In the genomic region with DNA sequence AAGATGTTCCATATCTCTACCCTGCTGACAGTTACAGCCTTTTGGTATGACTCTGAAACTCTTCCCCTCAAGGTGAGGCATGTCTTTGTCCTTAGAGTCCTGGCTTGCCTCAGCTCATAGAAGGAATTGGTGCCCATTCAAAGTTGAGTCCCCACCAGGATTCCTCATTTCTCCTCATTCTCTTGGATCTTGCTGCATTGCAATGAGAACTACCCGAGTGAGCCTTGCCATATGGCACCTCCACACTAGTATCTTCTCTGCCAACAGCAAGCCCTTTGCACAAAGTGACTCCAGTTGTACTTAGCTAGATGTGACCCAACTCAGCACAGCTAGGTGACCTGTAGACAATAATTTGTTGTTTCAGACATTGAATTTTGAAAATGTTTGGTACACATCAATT, we compare ENCODE assay signal across 13 mouse cellular contexts. TPM values are rescaled to one million over a fixed set of nuclear protein-coding genes. Genes with fewer than 3 reads are reported as not detected.
DNase-seq lines count a peak whose midpoint lies in the region; ATAC-seq and TF ChIP-seq lines count a peak whose summit lies in the region.
"Had no signal": no experiment of that assay in that cellular context is flagged by ENCODE, and none has a peak within 500 bp of the region (broad histone marks: within the 10 kb centered on the region; RNA-seq: fewer than 3 reads in every experiment).

No protein-coding gene starts in this region.

- ATAC-seq in intestine, embryonic 14.5 days (replicated peaks; ENCODE audit: low FRiP score, low TSS enrichment, low read depth), result no peak
- no peak for ATAC-seq in intestine, embryonic 16.5 days
- no peak for ATAC-seq in stomach, postnatal 0 days (ENCODE audit: low FRiP score, low TSS enrichment)

- DNase-seq in intestine, embryonic 14.5 days (ENCODE audit: low spot score), result peak; percentile 62
- peak; percentile 6 for DNase-seq in thymus, adult 2 months
- no peak for DNase-seq in thymus, adult 18-20 months
- peak; percentile 4 to 6 for DNase-seq in heart, postnatal 14 days
- DNase-seq in stomach, postnatal 0 days (ENCODE audit: low spot score), result peak; percentile 28
- DNase-seq in layer of hippocampus, postnatal 14 days (ENCODE audit: low spot score in 2 of 2), result no peak
- no peak for DNase-seq in layer of hippocampus, adult 9-10 months (ENCODE audit: low spot score)

- no peak overlapping the region for H3K4me2 ChIP-seq in intestine, embryonic 14.5 days (ENCODE audit: low read length)
- no peak overlapping the region for H3K4me2 ChIP-seq in intestine, embryonic 16.5 days (ENCODE audit: low read depth, low read length)
- no peak overlapping the region for H3K4me2 ChIP-seq in stomach, postnatal 0 days (replicated peaks; ENCODE audit: low read depth)
- H3K4me2 ChIP-seq: lung, embryonic 15.5 days had no signal

- no peak for TF ChIP-seq CTCF in thymus, adult 2 months (IDR thresholded peaks at IDR 0.05; ENCODE audit: borderline replicate concordance, control insufficient read depth, extremely low read depth, insufficient read depth, low read length, poor library complexity)
- no peak for TF ChIP-seq CTCF in stomach, postnatal 0 days (IDR thresholded peaks at IDR 0.05; ENCODE audit: low read depth)

- no peaks in the 10 kb centered on the region for H3K4me1 ChIP-seq in intestine, embryonic 14.5 days (replicated peaks; ENCODE audit: control insufficient read depth, insufficient read depth, low read length)
- no peaks in the 10 kb centered on the region for H3K4me1 ChIP-seq in intestine, embryonic 16.5 days (ENCODE audit: control insufficient read depth, insufficient read depth, low read length)
- H3K4me1 ChIP-seq in thymus, adult 2 months (replicated peaks; ENCODE audit: control insufficient read depth, insufficient read depth, low read length), result no peaks in the 10 kb centered on the region
- no peaks in the 10 kb centered on the region for H3K4me1 ChIP-seq in stomach, postnatal 0 days (replicated peaks; ENCODE audit: control insufficient read depth, insufficient read depth)
- H3K4me1 ChIP-seq: lung, embryonic 15.5 days had no signal

- no peaks in the 10 kb centered on the region for H3K36me3 ChIP-seq in intestine, embryonic 14.5 days (ENCODE audit: control insufficient read depth, insufficient read depth, low read length)
- H3K36me3 ChIP-seq in intestine, embryonic 16.5 days (ENCODE audit: control insufficient read depth, insufficient read depth, low read length), result no peaks in the 10 kb centered on the region
- H3K36me3 ChIP-seq in thymus, adult 2 months (ENCODE audit: control insufficient read depth, insufficient read depth, low read length), result no peaks in the 10 kb centered on the region
- H3K36me3 ChIP-seq in stomach, postnatal 0 days (ENCODE audit: control insufficient read depth, insufficient read depth, low read length), result no peaks in the 10 kb centered on the region
- H3K36me3 ChIP-seq: G1E; lung, embryonic 15.5 days had no signal

- H3K9ac ChIP-seq in intestine, embryonic 14.5 days (ENCODE audit: low read length), result no peak overlapping the region
- no peak overlapping the region for H3K9ac ChIP-seq in intestine, embryonic 16.5 days (ENCODE audit: low read depth, low read length)
- no peak overlapping the region for H3K9ac ChIP-seq in stomach, postnatal 0 days (ENCODE audit: low read length)
- H3K9ac ChIP-seq: lung, embryonic 15.5 days had no signal

- TF ChIP-seq EP300 in stomach, postnatal 0 days (optimal IDR thresholded peaks at IDR 0.05), result no peak

- H3K9me3 ChIP-seq in intestine, embryonic 14.5 days (ENCODE audit: control insufficient read depth, low read length), result peaks cover 34% of the 10 kb centered on the region
- peaks cover 21% of the 10 kb centered on the region for H3K9me3 ChIP-seq in intestine, embryonic 16.5 days (ENCODE audit: control insufficient read depth, low read length)
- H3K9me3 ChIP-seq in stomach, postnatal 0 days (ENCODE audit: control insufficient read depth, low read length), result peaks cover 14% of the 10 kb centered on the region
- H3K9me3 ChIP-seq: G1E had no signal

- no peak overlapping the region for H3K27ac ChIP-seq in intestine, embryonic 14.5 days (ENCODE audit: low read depth)
- H3K27ac ChIP-seq in intestine, embryonic 16.5 days (ENCODE audit: low read length), result no peak overlapping the region
- no peak overlapping the region for H3K27ac ChIP-seq in thymus, adult 2 months (ENCODE audit: control insufficient read depth, insufficient read depth, low read length)
- H3K27ac ChIP-seq in stomach, postnatal 0 days (replicated peaks), result no peak overlapping the region
- H3K27ac ChIP-seq: lung, embryonic 15.5 days had no signal

- no peaks in the 10 kb centered on the region for H3K27me3 ChIP-seq in intestine, embryonic 14.5 days (replicated peaks; ENCODE audit: control insufficient read depth, insufficient read depth, low read length)
- no peaks in the 10 kb centered on the region for H3K27me3 ChIP-seq in intestine, embryonic 16.5 days (replicated peaks; ENCODE audit: control insufficient read depth, insufficient read depth, low read length)
- no peaks in the 10 kb centered on the region for H3K27me3 ChIP-seq in thymus, adult 2 months (ENCODE audit: control insufficient read depth, insufficient read depth, low read length)
- H3K27me3 ChIP-seq in stomach, postnatal 0 days (ENCODE audit: control insufficient read depth, insufficient read depth, low read length), result no peaks in the 10 kb centered on the region
- H3K27me3 ChIP-seq: lung, embryonic 15.5 days had no signal

- 46% methylated on average over 1 of the region's 1 CpGs for WGBS in intestine, embryonic 14.5 days
- 50% methylated on average over 1 of the region's 1 CpGs for WGBS in intestine, embryonic 16.5 days
- 55% methylated on average over 1 of the region's 1 CpGs for WGBS in thymus, adult 2 months
- 52% methylated on average over 1 of the region's 1 CpGs for WGBS in stomach, postnatal 0 days

- no peak for TF ChIP-seq POLR2A in thymus, adult 2 months (IDR thresholded peaks at IDR 0.05; ENCODE audit: control insufficient read depth, extremely low read depth, insufficient read depth, low read length, poor library complexity)

- no peak overlapping the region for H3K4me3 ChIP-seq in intestine, embryonic 14.5 days (ENCODE audit: low read depth, low read length)
- no peak overlapping the region for H3K4me3 ChIP-seq in intestine, embryonic 16.5 days (ENCODE audit: low read length)
- H3K4me3 ChIP-seq in thymus, adult 2 months (ENCODE audit: control insufficient read depth, insufficient read depth, low read length), result no peak overlapping the region
- H3K4me3 ChIP-seq in stomach, postnatal 0 days (ENCODE audit: low read depth, low read length), result no peak overlapping the region
- H3K4me3 ChIP-seq: lung, embryonic 15.5 days had no signal

- intact Hi-C loops in heart, postnatal 14 days (cut with DNase I), result no loop called here

RNA-seq across cellular contexts. Expression of a gene that starts 3.2 kb away (rescaled TPM):
- 1.1 and 2.8 TPM in 2 replicates for polyA plus RNA-seq in intestine, embryonic 14.5 days (2014; fragmentation: Nextera tagmentation; extraction: Ambion mirVana)
- polyA plus RNA-seq in intestine, embryonic 16.5 days (2015; fragmentation: Nextera tagmentation; extraction: Ambion mirVana), result 0.76 and 0.88 TPM in 2 replicates
- 0.29 and 0.96 TPM in 2 replicates for polyA plus RNA-seq in thymus, adult 2 months (2012; rRNA removed)
- under 1 TPM; 0.07 to 0.15 TPM for total RNA-seq in heart, postnatal 14 days (2021)
- polyA plus RNA-seq in stomach, postnatal 0 days (2015; fragmentation: Nextera tagmentation; extraction: Ambion mirVana), result 0.54 and 0.84 TPM in 2 replicates
- under 1 TPM; 0.12 to 0.17 TPM for total RNA-seq in layer of hippocampus, postnatal 14 days (2021)
- total RNA-seq: midbrain, postnatal 0 days had no signal
- polyA plus RNA-seq: G1E had no signal

RNA-seq across cellular contexts. Expression of a gene that starts 11.8 kb away (rescaled TPM):
- polyA plus RNA-seq in intestine, embryonic 14.5 days (2014; fragmentation: Nextera tagmentation; extraction: Ambion mirVana), result 1.9 and 3.3 TPM in 2 replicates
- polyA plus RNA-seq in intestine, embryonic 16.5 days (2015; fragmentation: Nextera tagmentation; extraction: Ambion mirVana), result 55.9 and 79.1 TPM in 2 replicates
- 0.47 and 0.64 TPM in 2 replicates for polyA plus RNA-seq in thymus, adult 2 months (2012; rRNA removed)
- not detected for total RNA-seq in heart, postnatal 14 days (2021)
- 23.6 and 24.8 TPM in 2 replicates for polyA plus RNA-seq in stomach, postnatal 0 days (2015; fragmentation: Nextera tagmentation; extraction: Ambion mirVana)
- total RNA-seq in layer of hippocampus, postnatal 14 days (2021), result not detected
- total RNA-seq: left cerebral cortex, postnatal 25 days; midbrain, postnatal 0 days had no signal
- polyA plus RNA-seq: G1E; midbrain, postnatal 0 days had no signal

RNA-seq across cellular contexts. Expression of a gene that starts 18.0 kb away (rescaled TPM):
- polyA plus RNA-seq in intestine, embryonic 14.5 days (2014; fragmentation: Nextera tagmentation; extraction: Ambion mirVana), result 8.0 and 9.8 TPM in 2 replicates
- 5.7 and 8.0 TPM in 2 replicates for polyA plus RNA-seq in intestine, embryonic 16.5 days (2015; fragmentation: Nextera tagmentation; extraction: Ambion mirVana)
- 0.82 and 1.5 TPM in 2 replicates for polyA plus RNA-seq in thymus, adult 2 months (2012; rRNA removed)
- under 1 TPM; 0.45 to 0.56 TPM for total RNA-seq in heart, postnatal 14 days (2021)
- 7.2 and 8.2 TPM in 2 replicates for polyA plus RNA-seq in stomach, postnatal 0 days (2015; fragmentation: Nextera tagmentation; extraction: Ambion mirVana)
- total RNA-seq in layer of hippocampus, postnatal 14 days (2021), result 1 to 10 TPM; 1.7 to 3.1 TPM
- total RNA-seq: granulocyte monocyte progenitor cell, adult 5-6 weeks had no signal
- polyA plus RNA-seq: G1E had no signal

RNA-seq across cellular contexts. Expression of a gene that starts 23.2 kb away (rescaled TPM):
- polyA plus RNA-seq in intestine, embryonic 14.5 days (2014; fragmentation: Nextera tagmentation; extraction: Ambion mirVana), result 0.08 and 0.16 TPM in 2 replicates
- polyA plus RNA-seq in intestine, embryonic 16.5 days (2015; fragmentation: Nextera tagmentation; extraction: Ambion mirVana), result 0.37 TPM in 1 of 2 replicates, not detected in the other
- 0.09 and 0.32 TPM in 2 replicates for polyA plus RNA-seq in thymus, adult 2 months (2012; rRNA removed)
- total RNA-seq in heart, postnatal 14 days (2021), result not detected
- polyA plus RNA-seq in stomach, postnatal 0 days (2015; fragmentation: Nextera tagmentation; extraction: Ambion mirVana), result 0.12 TPM in 1 of 2 replicates, not detected in the other
- not detected for total RNA-seq in layer of hippocampus, postnatal 14 days (2021)
- total RNA-seq: left cerebral cortex, postnatal 25 days; midbrain, postnatal 0 days had no signal
- polyA plus RNA-seq: G1E; midbrain, postnatal 0 days had no signal

RNA-seq across cellular contexts. Expression of a gene that starts 53.8 kb away (rescaled TPM):
- polyA plus RNA-seq in intestine, embryonic 14.5 days (2014; fragmentation: Nextera tagmentation; extraction: Ambion mirVana), result 182 and 203 TPM in 2 replicates
- 135 and 141 TPM in 2 replicates for polyA plus RNA-seq in intestine, embryonic 16.5 days (2015; fragmentation: Nextera tagmentation; extraction: Ambion mirVana)
- polyA plus RNA-seq in thymus, adult 2 months (2012; rRNA removed), result 168 and 197 TPM in 2 replicates
- total RNA-seq in heart, postnatal 14 days (2021), result 10 to 100 TPM; 25.4 to 32.1 TPM
- 30.0 and 34.1 TPM in 2 replicates for polyA plus RNA-seq in stomach, postnatal 0 days (2015; fragmentation: Nextera tagmentation; extraction: Ambion mirVana)
- total RNA-seq in layer of hippocampus, postnatal 14 days (2021), result 10 to 100 TPM; 36.0 to 37.2 TPM

Comparison
In these comparisons a context has a peak if more than half of its experiments do, and no peak if none do; other contexts are left out.
1. DNase-seq: peak in intestine, embryonic 14.5 days (single experiment), thymus, adult 2 months (single experiment), heart, postnatal 14 days (2 of 2) and stomach, postnatal 0 days (single experiment); none in thymus, adult 18-20 months (0 of 2), layer of hippocampus, postnatal 14 days (0 of 2) and layer of hippocampus, adult 9-10 months (single experiment).